Mouse (Mus musculus) erythroblast, embryonic 14.5 days (primary cell): Measurements from ENCODE around the gene Olfr1252.

ENCODE experiments used
- GATA1 ChIP-seq: IDR thresholded peaks from 2 replicates; pipeline ENCODE4 v1.6.1; 2012; ENCODE audit warnings: low read length, inconsistent platforms, mixed read lengths
- TAL1 ChIP-seq: IDR thresholded peaks from 3 replicates; pipeline ENCODE4 v1.6.1; 2012; ENCODE audit warnings: low read length, inconsistent platforms, mixed read lengths

GRCm38 (mm10) chr2:89756990-89757389 lies 32.2 kb upstream of the Olfr1252 start, which contains the start of gene Olfr1253:
- TF ChIP-seq GATA1 (no peak), TAL1 (no peak)
